Comparison of ENCODE assay signal across 8 mouse cellular contexts in the genomic region with DNA sequence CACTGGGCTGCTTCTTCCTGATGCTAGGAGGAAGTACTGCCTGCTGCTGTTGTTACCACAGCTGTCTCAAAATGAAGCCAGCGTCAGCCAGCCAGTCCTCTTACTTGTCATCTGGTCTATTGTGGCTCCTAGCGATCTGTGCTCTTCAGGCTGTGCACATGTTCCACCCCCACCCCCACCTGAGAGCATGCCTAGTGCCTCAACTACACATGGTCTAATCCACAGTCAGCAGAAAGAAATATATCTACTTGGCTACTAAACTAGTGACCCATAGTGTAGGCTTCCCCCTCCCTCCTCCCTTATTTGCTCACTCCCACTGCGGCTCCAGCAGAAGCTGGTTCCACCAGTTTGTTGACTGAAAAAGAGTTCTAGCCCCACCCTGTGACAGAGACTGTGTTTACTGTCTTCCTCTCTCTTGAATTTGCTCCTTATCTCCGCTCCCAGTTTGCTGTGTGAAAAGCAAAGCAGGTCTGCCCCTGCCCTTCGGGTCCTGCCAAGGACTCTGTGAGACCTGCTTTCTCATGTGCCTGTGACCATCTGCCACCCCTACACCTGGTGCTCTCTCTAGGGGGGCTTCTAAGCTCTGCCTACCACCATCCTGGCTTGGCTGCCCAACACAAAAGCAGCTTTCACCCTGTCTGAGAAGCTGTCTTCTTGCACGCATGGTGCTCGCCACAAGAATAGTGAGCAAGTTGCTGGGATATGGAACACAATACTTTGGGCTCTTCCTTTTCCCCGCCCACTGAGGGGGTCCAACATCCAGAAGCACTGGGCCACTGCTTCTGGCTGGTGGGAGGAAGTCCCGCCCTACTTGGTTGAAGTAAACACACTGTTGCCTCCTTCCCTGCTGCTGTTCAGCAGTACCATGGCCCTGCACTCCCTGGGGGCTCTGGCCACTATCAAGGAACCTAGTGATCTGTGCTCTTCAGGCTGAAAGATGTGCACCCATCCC. TPM values are rescaled to one million over a fixed set of nuclear protein-coding genes. Genes with fewer than 3 reads are reported as not detected.
DNase-seq lines count a peak whose midpoint lies in the region; ATAC-seq and TF ChIP-seq lines count a peak whose summit lies in the region.

No protein-coding gene starts in this region.

- no peak for ATAC-seq in lung, postnatal 0 days
- ATAC-seq in common myeloid progenitor, adult 5-6 weeks (replicated peaks; ENCODE audit: low read depth, poor library complexity, severe bottlenecking): 0 out of 2 replicates have a peak, but pooled peaks have one; percentile 18
- ATAC-seq in intestine, postnatal 0 days: 0 out of 2 replicates have a peak, but pooled peaks have one; percentile 45

- no peaks in the 10 kb centered on the region for H3K27me3 ChIP-seq in lung, postnatal 0 days (replicated peaks; ENCODE audit: insufficient read depth, low read length)
- H3K27me3 ChIP-seq in intestine, postnatal 0 days (replicated peaks; ENCODE audit: control insufficient read depth, insufficient read depth, low read length): no peaks in the 10 kb centered on the region
- H3K27me3 ChIP-seq in splenic B cell, adult 2 months (ENCODE audit: control insufficient read depth, insufficient read depth, low read length, poor library complexity, severe bottlenecking): no peaks in the 10 kb centered on the region

- H3K36me3 ChIP-seq in lung, postnatal 0 days (ENCODE audit: insufficient read depth, low read length): no peaks in the 10 kb centered on the region
- H3K36me3 ChIP-seq in intestine, postnatal 0 days (ENCODE audit: control insufficient read depth, insufficient read depth): no peaks in the 10 kb centered on the region
- no peaks in the 10 kb centered on the region for H3K36me3 ChIP-seq in splenic B cell, adult 2 months (ENCODE audit: control insufficient read depth, insufficient read depth, low read length, poor library complexity, severe bottlenecking)

- H3K4me1 ChIP-seq in lung, postnatal 0 days (ENCODE audit: insufficient read depth, low read depth, low read length): no peaks in the 10 kb centered on the region
- no peaks in the 10 kb centered on the region for H3K4me1 ChIP-seq in intestine, postnatal 0 days (replicated peaks; ENCODE audit: control insufficient read depth, insufficient read depth, low read length)

- DNase-seq in lung, postnatal 0 days (ENCODE audit: low spot score): no peak
- no peak for DNase-seq in lung, postnatal 4 days
- peak; percentile 30 for DNase-seq in splenic B cell, adult 2 months (ENCODE audit: low read depth, low spot score)
- no peak for DNase-seq in layer of hippocampus, adult 8-10 months (ENCODE audit: low spot score in 2 of 2)
- no peak for DNase-seq in natural killer cell, adult 2 months (ENCODE audit: low spot score in 2 of 2)
- no peak for DNase-seq in thymus, postnatal 0 days (ENCODE audit: low spot score)

- no peak overlapping the region for H3K4me3 ChIP-seq in lung, postnatal 0 days (ENCODE audit: low read depth, low read length)
- H3K4me3 ChIP-seq in intestine, postnatal 0 days (ENCODE audit: low read depth, low read length): no peak overlapping the region

- no peak overlapping the region for H3K27ac ChIP-seq in lung, postnatal 0 days (ENCODE audit: low read length)
- H3K27ac ChIP-seq in intestine, postnatal 0 days (ENCODE audit: low read depth, low read length): no peak overlapping the region

- 41% methylated on average over 9 of the region's 9 CpGs for WGBS in lung, postnatal 0 days
- WGBS in intestine, postnatal 0 days: 36% methylated on average over 9 of the region's 9 CpGs

- H3K9ac ChIP-seq in lung, postnatal 0 days (replicated peaks; ENCODE audit: low read depth): no peak overlapping the region
- no peak overlapping the region for H3K9ac ChIP-seq in intestine, postnatal 0 days (ENCODE audit: low read depth, low read length)

- TF ChIP-seq CTCF in lung, postnatal 0 days (IDR thresholded peaks at IDR 0.05): no peak
- no peak for TF ChIP-seq CTCF in intestine, postnatal 0 days (IDR thresholded peaks at IDR 0.05; ENCODE audit: low read depth)

- no peak for TF ChIP-seq EP300 in lung, postnatal 0 days (IDR thresholded peaks at IDR 0.05)

- no peaks in the 10 kb centered on the region for H3K9me3 ChIP-seq in lung, postnatal 0 days (ENCODE audit: low read length)
- H3K9me3 ChIP-seq in intestine, postnatal 0 days (ENCODE audit: control insufficient read depth): no peaks in the 10 kb centered on the region

- H3K4me2 ChIP-seq in lung, postnatal 0 days (replicated peaks; ENCODE audit: low read depth, low read length): 0 out of 2 replicates have a peak overlapping the region, but pooled peaks have one; percentile 11
- H3K4me2 ChIP-seq in intestine, postnatal 0 days (replicated peaks; ENCODE audit: low read depth): peak overlapping the region; percentile 41

RNA-seq across cellular contexts. Expression of gene Ldoc1, which starts 14.0 kb away (rescaled TPM):
- polyA plus RNA-seq in lung, postnatal 0 days (2015; fragmentation: Nextera tagmentation; extraction: Ambion mirVana): not detected in 2 replicates
- total RNA-seq in common myeloid progenitor, adult 5-6 weeks (2017): not detected in 2 replicates
- 0.53 and 0.69 TPM in 2 replicates for polyA plus RNA-seq in intestine, postnatal 0 days (2015; fragmentation: Nextera tagmentation; extraction: Ambion mirVana)
- total RNA-seq in layer of hippocampus, adult 8-10 months (2022): 1 to 10 TPM; 2.7 to 4.8 (median 3.1) TPM
- polyA plus RNA-seq in thymus, postnatal 0 days (2015; fragmentation: Nextera tagmentation; extraction: Ambion mirVana): 0.09 TPM in 1 of 2 replicates, not detected in the other
